Mouse (Mus musculus): ENCODE results near the gene Vps13c. TPM values are rescaled to one million over a fixed set of nuclear protein-coding genes. Genes with fewer than 3 reads are reported as not detected.
A peak's percentile ranks its signal among the peaks of the same experiment; 100 is the strongest.

The Vps13c gene
- polyA plus RNA-seq, 2 experiments from 2014 or later = 21.6 to 27.3 TPM

- ATAC-seq = peak; percentile 61
Observed at GRCm38 (mm10) chr9:67883349-67883984, 43.3 kb downstream of the Vps13c start.

- peak; percentile 58 for ATAC-seq
Observed at GRCm38 (mm10) chr9:67884095-67884494, 43.9 kb downstream of the Vps13c start.

- peak; percentile 18 for ATAC-seq
Observed at GRCm38 (mm10) chr9:67886981-67887720, 47.0 kb downstream of the Vps13c start.

- no peak for ATAC-seq
Observed at GRCm38 (mm10) chr9:67893474-67893873, 53.3 kb downstream of the Vps13c start.

GRCm38 (mm10) chr9:67896646-67897295 lies 56.6 kb downstream of the Vps13c start:
- ATAC-seq = no peak

GRCm38 (mm10) chr9:67900398-67900797 lies 60.2 kb downstream of the Vps13c start:
- no peak for ATAC-seq

GRCm38 (mm10) chr9:67904355-67904754 lies 64.2 kb downstream of the Vps13c start:
- ATAC-seq = no peak

GRCm38 (mm10) chr9:67905541-67905940 lies 65.3 kb downstream of the Vps13c start:
- no peak for ATAC-seq

GRCm38 (mm10) chr9:67914681-67915080 lies 74.5 kb downstream of the Vps13c start:
- ATAC-seq = no peak

- no peak for ATAC-seq
Observed at GRCm38 (mm10) chr9:67922350-67922749, 82.2 kb downstream of the Vps13c start.

GRCm38 (mm10) chr9:67930629-67931028 lies 90.4 kb downstream of the Vps13c start:
- ATAC-seq = no peak

GRCm38 (mm10) chr9:67937286-67937685 lies 97.1 kb downstream of the Vps13c start:
- no peak for ATAC-seq

- ATAC-seq = no peak
Observed at GRCm38 (mm10) chr9:67955466-67956010, 115.3 kb downstream of the Vps13c start.

GRCm38 (mm10) chr9:67961953-67962352 lies 121.8 kb downstream of the Vps13c start:
- ATAC-seq = no peak

GRCm38 (mm10) chr9:67965889-67966288 lies 125.7 kb downstream of the Vps13c start:
- ATAC-seq = no peak

GRCm38 (mm10) chr9:67967011-67967410 lies 126.8 kb downstream of the Vps13c start:
- no peak for ATAC-seq

GRCm38 (mm10) chr9:67973451-67973850 lies 133.3 kb downstream of the Vps13c start:
- peak; percentile 37 for ATAC-seq

- no peak for ATAC-seq
Observed at GRCm38 (mm10) chr9:67975491-67975890, 135.3 kb downstream of the Vps13c start.

- no peak for ATAC-seq
Observed at GRCm38 (mm10) chr9:68006566-68006965, 166.4 kb downstream of the Vps13c start.

GRCm38 (mm10) chr9:68014991-68015396 lies 174.8 kb downstream of the Vps13c start:
- ATAC-seq = no peak

GRCm38 (mm10) chr9:68016255-68016954 lies 176.2 kb downstream of the Vps13c start:
- no peak for ATAC-seq

GRCm38 (mm10) chr9:68020776-68021365 lies 180.7 kb downstream of the Vps13c start:
- no peak for ATAC-seq
